Mouse (Mus musculus): ENCODE measurements around the gene Stag3.

- TF ChIP-seq CTCF (IDR thresholded peaks at IDR 0.05; ENCODE audit: control insufficient read depth, insufficient read depth, insufficient read length) (no peak), CEBPB (IDR thresholded peaks at IDR 0.05; ENCODE audit: low read depth) (no peak), FOSL1 (IDR thresholded peaks at IDR 0.05; ENCODE audit: insufficient read depth, low read length, poor library complexity, severe bottlenecking) (no peak), USF1 (IDR thresholded peaks at IDR 0.05; ENCODE audit: low read depth) (no peak)
These were observed 22.0 kb upstream of the Stag3 start for GRCm38 (mm10) chr5:138258078-138258477.
